Mouse (Mus musculus) kidney, postnatal 0 days (tissue): ENCODE measurements at regions not wholly inside any gene's neighbourhood (a gene's known extent, or its start where the extent isn't known, plus 50 kb on each side); places are given as distances from the start of the nearest gene placed in this dataset.
"Not testable (repeated sequence)": the region's sequence is repeated elsewhere in the genome, so short reads cannot be mapped to it uniquely, and the experiment has no call there.

Experiments used
- ATAC-seq: fragments of 200-750 bp; cut with Nextera tagmentation; replicated peaks from 2 replicates; pipeline ENCODE4 v1.8.0; 2017; ENCODE audit warnings: low read depth, moderate number of reproducible peaks, moderate TSS enrichment, moderate library complexity; ENCODE audit not compliant: low FRiP score
- DNase-seq: peaks from one replicate; pipeline ENCODE4 v3.0.0-alpha.2; 2016; ENCODE audit warnings: low spot score
- H3K27ac ChIP-seq: fragments of 300-500 bp; sonication (generic); 2 replicates; pipeline ENCODE4 v1.5.1; 2014; ENCODE audit warnings: mild to moderate bottlenecking
- H3K27me3 ChIP-seq: fragments of 300-500 bp; sonication (generic); 2 replicates; pipeline ENCODE4 v1.6.1; 2014; ENCODE audit warnings: low read length, mixed read lengths; ENCODE audit not compliant: insufficient read depth
- H3K36me3 ChIP-seq: fragments of 300-500 bp; sonication (generic); 2 replicates; pipeline ENCODE4 v1.6.1; 2014; ENCODE audit warnings: low read length, mixed read lengths; ENCODE audit not compliant: insufficient read depth
- H3K4me1 ChIP-seq: fragments of 300-500 bp; sonication (generic); replicated peaks from 2 replicates; pipeline ENCODE4 v1.6.1; 2014; ENCODE audit warnings: antibody characterized with exemption, low read length, mixed read lengths; ENCODE audit not compliant: insufficient read depth
- H3K4me2 ChIP-seq: fragments of 300-500 bp; sonication (generic); 2 replicates; pipeline ENCODE4 v1.6.1; 2014; ENCODE audit warnings: mild to moderate bottlenecking, low read length, moderate library complexity, mixed read lengths
- H3K4me3 ChIP-seq: fragments of 300-500 bp; sonication (generic); replicated peaks from 2 replicates; pipeline ENCODE4 v1.5.1; 2014; ENCODE audit warnings: low read depth, low read length
- H3K9ac ChIP-seq: fragments of 300-500 bp; sonication (generic); 2 replicates; pipeline ENCODE4 v1.6.1; 2014; ENCODE audit warnings: low read depth, low read length
- H3K9me3 ChIP-seq: fragments of 300-500 bp; sonication (generic); replicated peaks from 2 replicates; pipeline ENCODE4 v1.6.1; 2016; ENCODE audit warnings: low read length, inconsistent platforms, mixed read lengths
- CTCF ChIP-seq: IDR thresholded peaks from 2 replicates; pipeline ENCODE4 v1.5.1; 2016; ENCODE audit warnings: antibody characterized with exemption, low read depth, mild to moderate bottlenecking, moderate library complexity
- WGBS: fragments of 180-500 bp; shearing (Covaris S2); extraction: QIAGEN DNeasy Blood & Tissue Kit; methylation state at CpG from one replicate; pipeline ENCODE4 v1.1.7; 2014; 5-methylcytosine and 5-hydroxymethylcytosine counted together

- Histone ChIP-seq H3K4me1 (no peaks in the 10 kb centered on the region), H3K4me3 (no peak overlapping the region), H3K27ac (no peak overlapping the region), H3K36me3 (no peaks in the 10 kb centered on the region), H3K27me3 (no peaks in the 10 kb centered on the region), H3K4me2 (no peak overlapping the region), H3K9me3 (no peaks in the 10 kb centered on the region), H3K9ac (no peak overlapping the region)
- no peak for DNase-seq
- WGBS: 23% methylated on average over 3 of the region's 3 CpGs
- TF ChIP-seq CTCF: no peak
- no peak for ATAC-seq
These were observed 226.0 kb downstream of the Cd47 start for GRCm38 (mm10) chr16:50026100-50026884.

DNA sequence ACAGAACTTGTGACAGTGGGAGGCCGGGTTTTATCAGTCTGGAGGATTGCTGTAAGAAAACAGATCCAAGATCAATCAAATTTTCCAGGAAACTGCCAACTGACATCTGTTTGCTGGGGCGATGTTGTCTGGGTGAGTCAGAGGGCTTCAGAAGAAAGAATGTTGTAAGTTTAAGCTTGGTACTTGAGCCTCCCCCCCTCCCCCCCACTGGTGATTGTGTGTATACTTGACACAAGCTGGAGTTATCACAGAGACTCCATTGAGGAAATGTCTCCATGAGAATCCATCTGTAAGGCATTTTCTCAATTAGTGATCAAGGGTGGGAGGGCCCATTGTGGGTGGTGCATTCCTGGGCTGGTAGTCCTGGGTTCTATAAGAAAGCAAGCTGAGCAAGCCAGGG is 226.9 kb downstream of the Cd47 start:
- Histone ChIP-seq H3K9me3 (no peaks in the 10 kb centered on the region), H3K27me3 (no peaks in the 10 kb centered on the region), H3K4me2 (no peak overlapping the region), H3K36me3 (no peaks in the 10 kb centered on the region), H3K4me3 (no peak overlapping the region), H3K9ac (no peak overlapping the region), H3K27ac (no peak overlapping the region), H3K4me1 (no peaks in the 10 kb centered on the region)
- DNase-seq: no peak
- TF ChIP-seq CTCF: no peak
- 52% methylated on average over 2 of the region's 2 CpGs for WGBS
- no peak for ATAC-seq

GRCm38 (mm10) chr16:50029711-50030110 is 229.4 kb downstream of the Cd47 start:
- H3K4me1 ChIP-seq: no peaks in the 10 kb centered on the region
- no peak overlapping the region for H3K27ac ChIP-seq
- no peak overlapping the region for H3K4me3 ChIP-seq
- WGBS: 94% methylated on average over 1 of the region's 1 CpGs
- ATAC-seq (no peak), DNase-seq (no peak)
- TF ChIP-seq CTCF: no peak
- no peaks in the 10 kb centered on the region for H3K27me3 ChIP-seq
- H3K36me3 ChIP-seq: no peaks in the 10 kb centered on the region
- no peak overlapping the region for H3K4me2 ChIP-seq
- H3K9me3 ChIP-seq: no peaks in the 10 kb centered on the region
- no peak overlapping the region for H3K9ac ChIP-seq

GRCm38 (mm10) chr16:50030355-50030754 is 230.0 kb downstream of the Cd47 start:
- H3K9me3 ChIP-seq, H3K9ac ChIP-seq, H3K4me2 ChIP-seq, H3K27ac ChIP-seq, H3K27me3 ChIP-seq, DNase-seq, H3K4me1 ChIP-seq, H3K36me3 ChIP-seq, H3K4me3 ChIP-seq: not testable (repeated sequence)
- peak; percentile 61 for ATAC-seq

- no peak overlapping the region for H3K27ac ChIP-seq
- no peak overlapping the region for H3K4me3 ChIP-seq
- H3K9me3 ChIP-seq: no peaks in the 10 kb centered on the region
- H3K36me3 ChIP-seq: no peaks in the 10 kb centered on the region
- no peaks in the 10 kb centered on the region for H3K4me1 ChIP-seq
- 39% methylated on average over 2 of the region's 2 CpGs for WGBS
- no peak for TF ChIP-seq CTCF
- no peak overlapping the region for H3K4me2 ChIP-seq
- H3K9ac ChIP-seq: no peak overlapping the region
- no peak for ATAC-seq
- H3K27me3 ChIP-seq: no peaks in the 10 kb centered on the region
- DNase-seq: no peak
These were observed 230.6 kb downstream of the Cd47 start for GRCm38 (mm10) chr16:50030905-50031369.

DNA sequence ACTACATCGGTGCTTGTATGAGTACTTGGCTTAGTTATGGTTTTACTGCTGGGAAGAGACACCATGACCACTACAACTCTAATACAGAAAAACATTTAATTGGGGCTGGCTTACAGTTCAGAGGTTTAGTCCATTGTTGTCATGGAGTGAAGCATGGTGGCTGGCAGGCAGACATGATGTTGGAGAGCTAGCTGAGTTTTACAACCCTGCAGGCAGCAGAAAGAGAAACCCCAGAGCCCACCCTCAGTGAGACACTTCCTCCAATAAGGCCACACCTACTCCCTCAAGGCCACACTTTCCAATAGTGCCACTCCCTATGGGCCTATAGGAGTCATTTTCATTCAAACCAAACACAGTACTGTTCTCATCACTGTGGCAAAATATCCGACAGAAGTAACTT is 232.5 kb downstream of the Cd47 start:
- DNase-seq (no peak), ATAC-seq (no peak)
- no peak overlapping the region for H3K4me3 ChIP-seq
- H3K4me2 ChIP-seq: no peak overlapping the region
- WGBS: 78% methylated on average over 2 of the region's 2 CpGs
- no peak overlapping the region for H3K27ac ChIP-seq
- TF ChIP-seq CTCF: no peak
- no peaks in the 10 kb centered on the region for H3K27me3 ChIP-seq
- no peaks in the 10 kb centered on the region for H3K9me3 ChIP-seq
- no peaks in the 10 kb centered on the region for H3K36me3 ChIP-seq
- no peak overlapping the region for H3K9ac ChIP-seq
- no peaks in the 10 kb centered on the region for H3K4me1 ChIP-seq

DNA sequence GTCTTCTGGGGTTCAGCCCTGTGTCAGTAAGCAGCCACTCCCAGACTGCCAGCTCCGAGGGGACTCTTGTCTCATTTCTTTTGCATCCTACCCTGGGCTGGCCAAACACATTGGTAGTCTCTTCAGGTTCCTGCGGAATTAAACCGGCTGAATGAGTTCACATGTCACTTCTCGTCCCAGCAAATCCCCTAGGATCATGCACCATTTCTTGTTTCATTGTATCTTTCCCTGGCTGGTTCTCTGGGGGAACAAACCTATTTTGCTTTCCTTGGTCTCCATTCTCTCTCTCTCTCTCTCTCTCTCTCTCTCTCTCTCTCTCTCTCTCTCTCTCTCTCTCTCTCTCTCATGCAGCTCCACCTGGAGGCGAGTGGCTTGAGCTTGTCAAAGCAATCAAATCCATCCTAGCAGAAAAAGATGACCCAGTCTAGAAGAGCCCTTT is 236.0 kb downstream of the Cd47 start:
- Histone ChIP-seq H3K4me3 (no peak overlapping the region), H3K27me3 (no peaks in the 10 kb centered on the region), H3K27ac (no peak overlapping the region), H3K9ac (no peak overlapping the region), H3K9me3 (no peaks in the 10 kb centered on the region), H3K36me3 (no peaks in the 10 kb centered on the region), H3K4me2 (no peak overlapping the region), H3K4me1 (no peaks in the 10 kb centered on the region)
- peak; percentile 40; the same call in 1 of the 2 replicates for TF ChIP-seq CTCF
- ATAC-seq (no peak), DNase-seq (no peak)
- 56% methylated on average over 5 of the region's 5 CpGs for WGBS
